Mouse (Mus musculus) MEL (cell line): Measurements from ENCODE around the gene Slc30a2. TPM values are rescaled to one million over a fixed set of nuclear protein-coding genes. Genes with fewer than 3 reads are reported as not detected.

Experiments
- DNase-seq: peaks from one replicate; pipeline ENCODE4 v3.0.0; 2011; ENCODE audit warnings: low read depth, low spot score
- H3K27ac ChIP-seq: 2 replicates; pipeline ENCODE4 v1.5.1; 2012; ENCODE audit warnings: low read depth, mild to moderate bottlenecking, control low read depth, low read length, moderate library complexity; ENCODE audit not compliant: control insufficient read depth
- H3K27me3 ChIP-seq, 2 experiments: fragments of 150-350 bp in 1 of 2; sonication (generic) in 1 of 2; 2 replicates each; pipeline ENCODE4 v1.6.1; 2012; ENCODE audit warnings: low read length in 2 of 2, mild to moderate bottlenecking in 2 of 2, improper control_type of control experiment in 1 of 2, moderate library complexity in 1 of 2; ENCODE audit not compliant: insufficient read depth in 2 of 2, control insufficient read depth in 1 of 2
- H3K36me3 ChIP-seq, 2 experiments: 2 replicates each; pipeline ENCODE4 v1.6.1; 2012 to 2014; ENCODE audit warnings: low read length in 2 of 2, improper control_type of control experiment in 1 of 2, inconsistent platforms in 1 of 2, mild to moderate bottlenecking in 1 of 2; ENCODE audit not compliant: insufficient read depth in 2 of 2, control insufficient read depth in 1 of 2
- H3K4me1 ChIP-seq, 2 experiments: fragments of 150-350 bp in 1 of 2; sonication (generic) in 1 of 2; 2 replicates each; pipeline ENCODE4 v1.6.1; 2012; ENCODE audit warnings: low read length in 2 of 2, improper control_type of control experiment in 1 of 2, mild to moderate bottlenecking in 1 of 2; ENCODE audit not compliant: insufficient read depth in 2 of 2, control insufficient read depth in 1 of 2
- H3K4me3 ChIP-seq, 2 experiments: fragments of 150-350 bp in 1 of 2; sonication (generic) in 1 of 2; 2 replicates each; pipeline ENCODE4 v1.5.1; 2012; ENCODE audit warnings: low read depth in 2 of 2, low read length in 2 of 2, mild to moderate bottlenecking in 2 of 2, moderate library complexity in 2 of 2, control low read depth in 1 of 2, improper control_type of control experiment in 1 of 2; ENCODE audit not compliant: control insufficient read depth in 1 of 2, insufficient read depth in 1 of 2
- H3K79me2 ChIP-seq: 2 replicates; pipeline ENCODE4 v1.6.1; 2012; ENCODE audit warnings: mild to moderate bottlenecking, low read length, moderate library complexity; ENCODE audit not compliant: control insufficient read depth, poor library complexity, insufficient read depth
- H3K9ac ChIP-seq: 2 replicates; pipeline ENCODE4 v1.6.1; 2012; ENCODE audit warnings: low read depth, mild to moderate bottlenecking, control low read depth, low read length, moderate library complexity; ENCODE audit not compliant: control insufficient read depth, poor library complexity, severe bottlenecking
- H3K9me3 ChIP-seq: fragments of 150-350 bp; sonication (generic); replicated peaks from 2 replicates; pipeline ENCODE4 v1.6.1; 2012; ENCODE audit warnings: mild to moderate bottlenecking, low read length, improper control_type of control experiment, moderate library complexity; ENCODE audit not compliant: insufficient read depth
- CHD1 ChIP-seq: IDR thresholded peaks from 2 replicates; pipeline ENCODE4 v1.6.1; 2012; ENCODE audit warnings: low read depth, mild to moderate bottlenecking, inconsistent platforms, low read length, improper control_type of control experiment
- E2F4 ChIP-seq: IDR thresholded peaks from 2 replicates; pipeline ENCODE4 v1.6.1; 2011; ENCODE audit warnings: low read depth, low read length, improper control_type of control experiment, borderline replicate concordance
- EP300 ChIP-seq, 2 experiments: IDR thresholded peaks; 2 replicates each; pipeline ENCODE4 v1.6.1; 2011; ENCODE audit warnings: improper control_type of control experiment in 2 of 2, low read length in 2 of 2, low read depth in 1 of 2, mild to moderate bottlenecking in 1 of 2
- GABPA ChIP-seq: IDR thresholded peaks from 2 replicates; pipeline ENCODE4 v1.6.1; 2012; ENCODE audit warnings: low read depth, mild to moderate bottlenecking, inconsistent platforms, low read length, improper control_type of control experiment, moderate library complexity
- GATA1 ChIP-seq: IDR thresholded peaks from 2 replicates; pipeline ENCODE4 v1.6.1; 2011; ENCODE audit warnings: low read depth, low read length, improper control_type of control experiment
- HCFC1 ChIP-seq: IDR thresholded peaks from 2 replicates; pipeline ENCODE4 v1.6.1; 2012; ENCODE audit warnings: low read depth, mild to moderate bottlenecking, inconsistent platforms, low read length, improper control_type of control experiment, moderate library complexity
- MAX ChIP-seq: IDR thresholded peaks from 2 replicates; pipeline ENCODE4 v1.6.1; 2011; ENCODE audit warnings: low read length, improper control_type of control experiment
- MEF2A ChIP-seq: IDR thresholded peaks from 2 replicates; pipeline ENCODE4 v1.6.1; 2014; ENCODE audit warnings: low read depth, mild to moderate bottlenecking, inconsistent platforms, low read length, improper control_type of control experiment; ENCODE audit not compliant: poor library complexity, insufficient replicate concordance, severe bottlenecking; ENCODE audit errors: extremely low read depth
- NRF1 ChIP-seq: IDR thresholded peaks from 2 replicates; pipeline ENCODE4 v1.6.1; 2014; ENCODE audit warnings: low read depth, mild to moderate bottlenecking, inconsistent platforms, low read length, improper control_type of control experiment, moderate library complexity; ENCODE audit not compliant: poor library complexity, insufficient read depth, severe bottlenecking
- RCOR1 ChIP-seq: IDR thresholded peaks from 2 replicates; pipeline ENCODE4 v1.6.1; 2012; ENCODE audit warnings: low read depth, mild to moderate bottlenecking, inconsistent platforms, low read length, improper control_type of control experiment
- SMC3 ChIP-seq: IDR thresholded peaks from 2 replicates; pipeline ENCODE4 v1.6.1; 2011; ENCODE audit warnings: low read depth, low read length, improper control_type of control experiment
- TBP ChIP-seq: IDR thresholded peaks from 2 replicates; pipeline ENCODE4 v1.8.0; 2011; ENCODE audit warnings: low read depth, low read length, improper control_type of control experiment
- USF2 ChIP-seq, 2 experiments: IDR thresholded peaks; 2 replicates each; pipeline ENCODE4 v1.6.1; 2011 to 2012; ENCODE audit warnings: improper control_type of control experiment in 2 of 2, low read length in 2 of 2, borderline replicate concordance in 1 of 2, inconsistent platforms in 1 of 2, low read depth in 1 of 2, mild to moderate bottlenecking in 1 of 2; ENCODE audit not compliant: insufficient read depth in 1 of 2
- ZC3H11A ChIP-seq: IDR thresholded peaks from 2 replicates; pipeline ENCODE4 v1.6.1; 2012; ENCODE audit warnings: low read depth, mild to moderate bottlenecking, inconsistent platforms, low read length, improper control_type of control experiment
- ZKSCAN1 ChIP-seq: IDR thresholded peaks from 2 replicates; pipeline ENCODE4 v1.6.1; 2012; ENCODE audit warnings: low read depth, mild to moderate bottlenecking, inconsistent platforms, low read length, improper control_type of control experiment, moderate library complexity
- ZMIZ1 ChIP-seq: IDR thresholded peaks from 2 replicates; pipeline ENCODE4 v1.6.1; 2012; ENCODE audit warnings: low read depth, mild to moderate bottlenecking, inconsistent platforms, low read length, improper control_type of control experiment, moderate library complexity
- ZNF384 ChIP-seq: IDR thresholded peaks from 2 replicates; pipeline ENCODE4 v1.6.1; 2012; ENCODE audit warnings: low read depth, mild to moderate bottlenecking, inconsistent platforms, low read length, improper control_type of control experiment
- polyA plus RNA-seq, 2 experiments: library from polyadenylated mRNA; stranded (reverse) in 1 of 2; unstranded in 1 of 2; fragments of >175 nt in 1 of 2; fragments of >200 nt in 1 of 2; gene quantifications; 2 replicates each; pipeline versions ENCODE4 v1.2.1 to v1.2.4; 2012; ENCODE audit warnings: low replicate concordance in 2 of 2, low read depth in 1 of 2; ENCODE audit not compliant: insufficient read length in 2 of 2, insufficient read depth in 1 of 2, missing spikeins in 1 of 2
- total RNA-seq: library from RNA; depleted of rRNA; stranded (reverse); fragments of 300-350 nt; gene quantifications from 2 replicates; pipeline ENCODE4 v1.2.3, GENCODE M21; 2012

The Slc30a2 gene
- total and polyA plus RNA-seq, 3 experiments: 0.39 to 0.54 TPM; not detected in 1

GRCm38 (mm10) chr4:134326859-134327530 is 16.0 kb upstream of the Slc30a2 start:
- no peak overlapping the region for H3K27ac ChIP-seq
- no peak overlapping the region for H3K4me3 ChIP-seq
- DNase-seq: no peak
- TF ChIP-seq GABPA (no peak), USF2 (IDR thresholded peaks at IDR 0.05; ENCODE audit: borderline replicate concordance in 1 of 2, insufficient read depth in 1 of 2, low read depth in 1 of 2, low read length in 2 of 2) (no peak), ZNF384 (no peak), ZMIZ1 (no peak), ZKSCAN1 (no peak), MEF2A (no peak), SMC3 (no peak), E2F4 (no peak), NRF1 (no peak), EP300 (IDR thresholded peaks at IDR 0.05; ENCODE audit: low read depth in 1 of 2, low read length in 2 of 2) (no peak)
- peaks cover 0 to 3% of the 10 kb centered on the region in 2 experiments; a peak in 2 of 4 replicates for H3K27me3 ChIP-seq
- no peaks in the 10 kb centered on the region for H3K79me2 ChIP-seq
- no peaks in the 10 kb centered on the region for H3K9me3 ChIP-seq
- H3K9ac ChIP-seq: no peak overlapping the region
- H3K4me1 ChIP-seq: no peaks in the 10 kb centered on the region
- H3K36me3 ChIP-seq: no peaks in the 10 kb centered on the region

GRCm38 (mm10) chr4:134328151-134328550 is 14.8 kb upstream of the Slc30a2 start:
- no peak for DNase-seq
- TF ChIP-seq CHD1: no peak
- no peak overlapping the region for H3K27ac ChIP-seq
- H3K9me3 ChIP-seq: no peaks in the 10 kb centered on the region
- H3K4me1 ChIP-seq: no peaks in the 10 kb centered on the region
- H3K9ac ChIP-seq: no peak overlapping the region
- H3K4me3 ChIP-seq: no peak overlapping the region
- H3K27me3 ChIP-seq: no peaks in the 10 kb centered on the region; a peak in 1 of 4 replicates
- no peaks in the 10 kb centered on the region for H3K36me3 ChIP-seq
- H3K79me2 ChIP-seq: no peaks in the 10 kb centered on the region

GRCm38 (mm10) chr4:134328832-134329231 is 14.1 kb upstream of the Slc30a2 start:
- Histone ChIP-seq H3K27ac (no peak overlapping the region), H3K27me3 (0 out of 4 replicates have a peak, but pooled peaks cover 0 to 1% of the 10 kb centered on the region in 2 experiments)

More at GRCm38 (mm10) chr4:134328832-134329231, 14.1 kb upstream of the Slc30a2 start:
- H3K9ac ChIP-seq: no peak overlapping the region
- H3K79me2 ChIP-seq: no peaks in the 10 kb centered on the region
- no peaks in the 10 kb centered on the region for H3K4me1 ChIP-seq
- no peaks in the 10 kb centered on the region for H3K36me3 ChIP-seq
- TF ChIP-seq GATA1: no peak
- no peak for TF ChIP-seq MAX
- TF ChIP-seq RCOR1: no peak
- TF ChIP-seq TBP: no peak
- no peak for TF ChIP-seq HCFC1
- no peak for TF ChIP-seq ZNF384
- TF ChIP-seq ZMIZ1: no peak
- no peak for TF ChIP-seq ZC3H11A
- no peak for DNase-seq
- H3K9me3 ChIP-seq: no peaks in the 10 kb centered on the region
- H3K4me3 ChIP-seq: no peak overlapping the region
